Mouse (Mus musculus) CH12F3 (cell line): Measurements from ENCODE around the gene H2-Eb2.

Experiments
- in situ Hi-C: fragments of 300-500 bp; cut with MboI; formaldehyde crosslinking; loops from 2 replicates; pipeline ENCODE4 v1.14.3; 2020; ENCODE audit warnings: low sequenced_read_pairs

The H2-Eb2 gene

DNA sequence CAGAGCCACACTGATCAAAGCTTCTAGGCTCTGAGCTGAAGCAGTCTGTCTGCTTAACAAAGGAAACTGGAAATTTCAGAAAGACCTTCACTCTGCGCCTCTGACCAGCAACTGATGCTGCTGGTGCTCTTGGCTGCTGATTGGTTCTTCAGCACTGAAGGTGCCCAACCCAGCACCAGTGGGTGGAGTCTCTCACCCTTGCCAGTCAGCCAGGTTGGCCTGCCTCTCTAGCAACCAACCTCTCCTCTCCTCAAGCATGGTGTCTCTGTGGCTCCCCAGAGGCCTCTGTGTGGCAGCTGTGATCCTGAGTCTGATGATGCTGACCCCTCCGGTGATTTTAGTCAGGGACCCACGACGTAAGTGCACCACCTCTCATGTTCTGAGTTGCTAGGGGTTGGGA, at the start of gene H2-Eb2:
H2-Eb2 (plus strand) TSS at position 230 of the 400 bp plus-strand sequence.
- in situ Hi-C loops, result no loop called here

GRCm38 (mm10) chr17:34280499-34281038, 44.9 kb upstream of the H2-Eb2 start:
- in situ Hi-C loops, result no loop called here

DNA sequence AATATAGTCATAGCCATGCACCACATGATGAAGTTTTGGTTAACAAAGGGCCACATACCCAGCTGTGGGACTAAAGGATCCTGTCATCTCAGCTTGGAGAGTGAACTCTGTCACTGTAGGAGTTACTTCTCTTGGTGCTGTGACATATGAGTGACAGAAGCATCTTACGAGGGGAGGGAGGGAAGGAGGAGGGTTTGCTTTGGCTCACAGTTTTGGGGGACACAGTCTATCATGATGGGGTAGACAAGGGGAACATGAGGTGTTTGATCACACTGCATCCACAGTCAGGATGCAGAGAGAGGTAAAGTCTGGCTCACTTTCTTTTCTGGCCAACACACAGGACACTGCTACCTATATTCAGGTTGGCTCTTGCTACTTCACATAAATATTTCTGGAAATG, 43.6 kb upstream of the H2-Eb2 start:
- in situ Hi-C loops, result no loop called here

GRCm38 (mm10) chr17:34285371-34285770, 40.1 kb upstream of the H2-Eb2 start:
- in situ Hi-C loops, result no loop called here

GRCm38 (mm10) chr17:34285848-34286247, 39.6 kb upstream of the H2-Eb2 start:
- in situ Hi-C loops, result no loop called here

DNA sequence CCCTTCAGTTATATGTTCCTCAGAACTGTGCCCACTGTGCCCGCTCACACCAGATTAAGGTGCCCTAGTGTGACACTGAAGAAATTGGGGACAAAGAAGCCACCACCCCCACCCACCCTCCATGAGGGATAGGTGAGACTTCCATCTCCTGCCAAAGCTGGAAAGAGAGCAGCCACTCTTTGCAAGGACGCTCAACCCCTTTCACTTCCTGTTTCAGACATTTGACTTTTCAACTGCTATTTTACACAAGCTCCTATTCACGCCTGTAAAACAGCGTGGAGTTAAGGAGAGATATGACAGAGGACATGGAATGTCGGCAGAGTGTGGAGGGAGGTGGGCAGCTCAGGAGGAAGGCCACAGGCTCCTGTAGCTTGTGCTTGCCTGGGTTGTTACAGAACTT, 39.0 kb upstream of the H2-Eb2 start:
- in situ Hi-C loops, result no loop called here

- in situ Hi-C loops, result no loop called here
Measured at GRCm38 (mm10) chr17:34286999-34287398, 38.5 kb upstream of the H2-Eb2 start.

DNA sequence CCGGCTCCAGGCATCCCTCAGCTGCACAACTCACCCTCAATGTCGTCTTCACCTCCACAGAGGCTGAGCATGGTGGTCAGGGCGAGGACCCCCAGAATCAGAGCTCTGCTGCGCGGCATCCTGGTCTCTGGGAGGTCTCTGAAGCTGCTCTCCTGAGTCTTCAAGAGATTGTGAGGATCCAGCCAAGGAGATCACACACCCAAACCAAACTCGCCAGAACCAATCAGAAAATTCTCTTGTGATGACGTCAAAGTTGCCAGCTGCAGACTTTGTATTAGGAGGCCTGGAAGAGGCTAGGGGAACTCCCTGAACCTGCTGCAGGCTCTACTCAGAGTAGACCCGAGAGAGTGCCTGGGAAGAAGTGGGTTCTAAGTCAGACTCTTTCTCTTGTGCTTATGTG, 37.8 kb upstream of the H2-Eb2 start, which contains the start of gene H2-Aa:
H2-Aa (minus strand) TSS at position 176 of the 400 bp plus-strand sequence.
- in situ Hi-C loops, result no loop called here

GRCm38 (mm10) chr17:34288131-34288530, 37.3 kb upstream of the H2-Eb2 start:
- in situ Hi-C loops, result no loop called here

DNA sequence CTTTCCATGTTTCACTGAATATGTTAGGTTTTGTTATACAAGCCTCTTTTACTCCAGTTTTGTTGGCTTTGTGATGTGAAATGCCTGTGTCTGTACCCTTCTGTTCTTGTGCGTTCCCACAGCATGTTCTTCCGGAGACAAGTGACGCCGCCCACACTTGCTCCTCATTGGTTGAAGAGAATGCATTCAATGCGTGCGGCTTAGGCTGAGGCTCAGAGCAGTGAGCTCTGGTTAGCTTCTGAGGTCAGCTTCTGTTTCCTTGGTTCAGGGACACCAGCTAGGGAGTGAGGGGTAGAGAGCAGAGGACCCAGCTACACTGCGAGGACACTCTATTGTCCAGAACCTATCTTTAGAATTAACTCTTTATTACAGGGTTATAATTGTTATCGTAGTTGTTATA, 33.9 kb upstream of the H2-Eb2 start:
- in situ Hi-C loops, result no loop called here

GRCm38 (mm10) chr17:34292570-34292969, 32.9 kb upstream of the H2-Eb2 start:
- in situ Hi-C loops, result no loop called here

DNA sequence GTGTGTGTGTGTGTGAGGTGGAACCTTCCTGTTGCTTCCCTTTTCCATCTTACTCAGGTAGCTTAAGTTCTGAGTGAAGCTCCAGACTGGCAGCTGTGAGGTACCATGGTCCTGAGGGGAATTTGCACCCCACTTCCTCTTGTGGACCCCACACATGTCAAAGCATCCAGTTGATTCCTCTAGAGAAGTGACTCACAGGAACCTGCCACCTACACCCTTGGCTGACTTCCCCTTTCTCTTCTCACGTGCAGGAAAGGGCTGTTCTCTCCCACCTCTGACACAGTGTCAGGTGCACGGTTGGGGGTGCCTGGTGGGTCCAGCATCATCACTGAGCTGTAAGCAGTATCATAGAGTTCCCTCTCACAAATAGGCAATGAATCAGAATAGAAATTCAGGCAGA, 31.9 kb upstream of the H2-Eb2 start:
- in situ Hi-C loops, result no loop called here

DNA sequence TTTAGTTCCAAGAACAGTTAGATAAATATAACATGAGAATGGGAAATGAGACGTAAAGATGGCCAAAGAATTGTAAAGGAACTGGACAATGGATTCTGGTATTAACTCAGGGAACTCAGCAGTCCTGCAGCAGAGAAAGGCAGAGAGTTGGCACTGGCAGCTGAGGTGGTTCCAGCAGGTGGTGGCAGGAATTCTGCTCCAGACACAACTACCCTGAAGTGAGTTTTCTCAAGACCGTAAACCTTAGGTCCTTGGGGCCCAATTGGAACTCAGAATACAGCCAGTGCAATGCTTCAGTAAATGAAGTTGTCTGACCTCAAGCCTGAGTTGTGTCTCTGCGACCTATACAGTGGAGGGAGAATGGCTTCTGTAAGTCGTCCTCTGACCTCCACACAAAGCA, 31.2 kb upstream of the H2-Eb2 start:
- in situ Hi-C loops, result no loop called here

DNA sequence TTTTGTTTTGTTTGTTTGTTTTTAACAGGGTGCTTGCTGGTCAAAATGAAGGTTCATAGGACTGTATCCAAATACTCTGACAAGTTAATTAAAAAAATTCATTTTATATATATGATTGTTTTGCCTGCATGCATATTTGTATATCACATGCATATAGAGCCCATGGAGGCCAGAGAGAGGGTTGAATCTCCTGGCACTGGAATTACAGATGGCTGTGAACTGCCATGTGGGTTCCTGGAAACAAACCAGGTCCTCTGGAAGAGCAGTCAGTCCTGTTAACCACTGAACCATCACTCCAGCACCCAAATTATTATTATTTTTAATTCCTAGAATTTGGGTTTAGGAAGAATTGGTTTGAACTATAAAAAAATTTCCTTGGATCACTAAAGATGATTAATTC, 30.2 kb upstream of the H2-Eb2 start:
- in situ Hi-C loops, result no loop called here

- in situ Hi-C loops, result no loop called here
Measured at GRCm38 (mm10) chr17:34295891-34296794, 29.3 kb upstream of the H2-Eb2 start.

DNA sequence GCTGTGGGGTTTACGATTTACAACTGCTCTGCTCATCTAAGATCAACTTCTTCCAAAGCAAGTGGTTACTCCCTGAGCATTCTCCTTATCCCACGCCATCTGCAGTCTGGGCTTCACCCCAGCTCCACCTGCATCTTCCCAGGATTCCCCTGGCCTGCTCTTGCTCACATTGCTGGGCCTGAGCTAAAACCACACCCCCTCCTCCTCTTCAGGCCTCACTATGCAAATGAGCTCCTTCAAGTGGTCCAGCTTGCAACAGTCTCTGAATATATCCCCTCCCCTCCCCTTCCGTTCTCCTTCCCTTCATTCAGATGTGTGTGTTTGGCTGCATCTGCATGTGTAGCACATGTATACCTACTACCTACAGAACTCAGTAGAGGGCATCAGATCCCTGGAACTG, 26.1 kb upstream of the H2-Eb2 start:
- in situ Hi-C loops, result no loop called here

DNA sequence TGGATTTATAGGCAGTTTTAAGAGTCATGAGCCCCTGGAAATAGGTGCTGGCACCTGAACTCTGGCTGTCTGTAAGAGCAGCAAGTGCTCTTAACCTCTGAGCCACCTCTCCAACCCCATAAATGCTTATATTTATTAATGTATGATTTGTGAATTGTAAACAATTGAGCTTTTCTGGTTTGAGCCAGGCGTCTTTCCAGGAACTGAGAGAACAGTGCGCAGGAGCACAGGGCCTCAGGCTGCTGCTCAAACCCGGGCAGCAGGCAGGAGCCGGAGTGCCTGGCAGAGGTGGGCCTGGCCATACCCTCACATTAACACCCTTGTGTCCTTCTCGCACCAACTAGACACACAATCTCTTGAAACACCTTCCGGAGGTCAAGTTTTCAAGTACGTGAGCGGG, 25.4 kb upstream of the H2-Eb2 start:
- in situ Hi-C loops, result no loop called here

DNA sequence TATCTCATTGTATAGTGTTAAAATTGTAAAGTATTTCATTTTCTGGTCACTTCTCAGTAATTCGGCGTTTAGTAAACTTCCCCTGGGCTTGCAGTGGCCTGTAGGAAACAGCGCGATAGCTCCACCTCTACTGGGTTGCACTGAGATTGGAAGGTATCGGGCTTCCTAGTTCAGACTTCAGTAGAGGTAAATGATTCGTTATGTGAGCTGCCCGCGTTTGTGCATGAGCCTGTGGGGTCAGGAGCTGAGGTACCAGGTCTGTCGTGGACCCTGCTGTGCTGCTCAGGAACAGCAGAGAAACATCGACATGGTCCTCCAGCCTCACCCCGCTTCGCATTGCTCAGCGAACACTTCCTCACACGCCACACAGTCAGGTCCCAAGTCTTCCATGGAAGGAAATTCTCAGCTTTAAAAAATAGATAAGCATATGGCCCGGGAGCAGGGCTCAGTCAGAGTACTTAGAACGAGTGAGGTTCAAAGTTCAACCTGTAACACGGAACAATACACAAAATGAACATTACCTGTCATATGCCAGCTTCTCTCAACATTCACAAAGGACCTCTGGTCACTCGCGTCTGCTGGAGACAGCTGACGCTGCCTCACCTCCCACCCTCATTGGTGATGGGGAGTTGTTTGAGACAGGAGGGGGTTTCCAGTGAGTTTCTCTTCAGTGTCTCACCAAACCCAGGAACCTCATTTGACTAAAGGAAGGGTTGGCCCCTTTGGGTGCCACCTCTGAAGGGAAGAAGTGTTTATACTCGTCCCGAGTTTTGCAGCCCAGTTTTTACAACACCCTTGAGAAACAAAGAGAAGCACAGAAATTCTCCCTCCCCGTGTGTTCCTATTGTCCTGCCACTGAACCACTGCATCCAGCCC, 24.5 kb upstream of the H2-Eb2 start:
- in situ Hi-C loops, result no loop called here

DNA sequence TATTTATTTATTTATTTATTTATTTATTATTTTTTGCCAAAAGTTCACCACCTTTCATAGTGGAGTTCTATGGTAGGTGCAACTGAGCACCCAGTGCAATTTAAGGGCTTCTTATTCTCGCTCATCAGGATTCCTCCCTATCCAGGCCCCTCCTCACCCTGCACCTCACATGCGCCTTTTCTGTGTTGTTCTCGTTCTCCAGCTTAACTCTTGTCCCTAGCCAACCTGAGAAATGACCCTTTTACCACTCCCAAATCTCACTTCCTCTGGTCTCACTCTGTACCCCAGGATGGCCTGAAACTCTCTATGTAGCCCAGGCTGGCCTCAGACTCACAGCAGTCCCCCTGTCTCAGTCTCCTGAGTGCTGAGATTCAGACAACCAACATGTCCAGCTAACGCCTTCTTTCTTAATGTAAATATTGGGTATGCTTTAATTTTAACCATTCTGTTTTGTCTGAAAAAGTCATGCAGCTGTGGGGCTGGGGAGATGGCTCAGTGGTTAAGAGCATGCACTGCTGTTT, 23.7 kb upstream of the H2-Eb2 start:
- in situ Hi-C loops, result no loop called here

GRCm38 (mm10) chr17:34303789-34304188, 21.7 kb upstream of the H2-Eb2 start:
- in situ Hi-C loops, result no loop called here

DNA sequence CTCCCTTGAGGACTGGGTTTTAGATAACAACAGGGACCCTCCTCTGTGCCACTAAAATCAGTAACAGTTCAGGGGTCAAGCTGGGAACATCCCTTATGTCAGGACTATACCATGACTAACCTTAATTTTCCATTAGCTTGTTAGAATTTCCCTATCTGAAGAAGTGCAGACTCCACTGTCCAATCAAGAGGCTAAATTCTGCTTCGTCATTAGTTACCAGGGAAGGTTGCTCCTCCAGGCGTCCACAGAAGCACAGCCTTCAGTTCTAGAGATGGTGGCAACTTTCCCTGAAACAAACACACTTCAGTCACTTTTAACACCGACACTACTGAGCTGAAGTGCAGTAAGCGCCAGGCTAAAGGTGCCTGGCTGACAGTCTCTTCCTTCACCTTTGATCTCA, 20.7 kb upstream of the H2-Eb2 start:
- in situ Hi-C loops, result no loop called here
